Mouse (Mus musculus): ENCODE data around the gene Atat1. TPM values are rescaled to one million over a fixed set of nuclear protein-coding genes. Genes with fewer than 3 reads are reported as not detected.

Gene Atat1
- polyA plus RNA-seq, 1 experiment from 2014 or later = 128 TPM

DNA sequence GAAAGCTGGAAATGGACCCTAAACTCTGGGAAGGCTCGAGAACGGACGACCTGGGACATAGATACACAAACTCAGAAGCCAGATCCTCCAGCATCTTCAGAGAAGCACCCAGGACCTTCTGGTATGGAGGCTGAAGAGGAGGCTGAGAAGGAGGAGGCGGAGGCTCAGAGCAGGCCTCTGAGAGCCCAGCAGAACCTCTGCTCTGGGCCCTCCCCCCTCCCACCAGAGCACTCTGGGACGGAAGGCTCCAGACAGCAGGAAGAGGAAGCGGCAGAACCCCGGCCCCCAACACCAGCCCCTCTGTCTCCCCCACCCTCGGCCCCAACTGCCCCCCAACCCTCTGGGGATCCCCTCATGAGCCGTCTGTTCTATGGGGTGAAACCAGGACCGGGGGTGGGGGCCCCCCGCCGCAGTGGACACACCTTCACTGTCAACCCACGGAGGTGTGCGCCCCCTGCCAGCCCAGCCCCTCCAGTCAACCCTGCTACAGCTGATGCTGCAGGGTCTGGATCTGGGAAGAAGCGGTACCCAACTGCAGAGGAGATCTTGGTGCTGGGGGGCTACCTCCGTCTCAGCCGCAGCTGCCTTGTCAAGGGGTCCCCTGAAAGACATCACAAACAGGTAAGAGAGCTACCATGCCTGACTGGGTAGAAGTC lies 41.6 kb downstream of the Atat1 start:
- Histone ChIP-seq H3K27me3 (ENCODE audit: control insufficient read depth, insufficient read depth, low read length) (no peaks in the 10 kb centered on the region), H3K9me3 (ENCODE audit: control insufficient read depth, low read length) (peaks cover 3% of the 10 kb centered on the region; the same call in 1 of the 2 replicates), H3K9ac (ENCODE audit: low read length) (peak overlapping the region; percentile 63), H3K4me1 (ENCODE audit: control insufficient read depth, insufficient read depth, low read length) (peaks cover 38% of the 10 kb centered on the region), H3K36me3 (ENCODE audit: control insufficient read depth, insufficient read depth, low read length) (peaks cover 6% of the 10 kb centered on the region; the same call in 1 of the 2 replicates), H3K4me2 (ENCODE audit: low read depth, severe bottlenecking) (peak overlapping the region; percentile 88), H3K4me3 (ENCODE audit: low read depth, low read length) (peak overlapping the region; percentile 60), H3K27ac (replicated peaks; ENCODE audit: low read depth, low read length) (peak overlapping the region; percentile 52)
- ATAC-seq (ENCODE audit: insufficient number of reproducible peaks, low FRiP score, low TSS enrichment, low read depth) (no peak), DNase-seq (ENCODE audit: low spot score) (no peak)
- 38% methylated on average over 17 of the region's 17 CpGs for WGBS

DNA sequence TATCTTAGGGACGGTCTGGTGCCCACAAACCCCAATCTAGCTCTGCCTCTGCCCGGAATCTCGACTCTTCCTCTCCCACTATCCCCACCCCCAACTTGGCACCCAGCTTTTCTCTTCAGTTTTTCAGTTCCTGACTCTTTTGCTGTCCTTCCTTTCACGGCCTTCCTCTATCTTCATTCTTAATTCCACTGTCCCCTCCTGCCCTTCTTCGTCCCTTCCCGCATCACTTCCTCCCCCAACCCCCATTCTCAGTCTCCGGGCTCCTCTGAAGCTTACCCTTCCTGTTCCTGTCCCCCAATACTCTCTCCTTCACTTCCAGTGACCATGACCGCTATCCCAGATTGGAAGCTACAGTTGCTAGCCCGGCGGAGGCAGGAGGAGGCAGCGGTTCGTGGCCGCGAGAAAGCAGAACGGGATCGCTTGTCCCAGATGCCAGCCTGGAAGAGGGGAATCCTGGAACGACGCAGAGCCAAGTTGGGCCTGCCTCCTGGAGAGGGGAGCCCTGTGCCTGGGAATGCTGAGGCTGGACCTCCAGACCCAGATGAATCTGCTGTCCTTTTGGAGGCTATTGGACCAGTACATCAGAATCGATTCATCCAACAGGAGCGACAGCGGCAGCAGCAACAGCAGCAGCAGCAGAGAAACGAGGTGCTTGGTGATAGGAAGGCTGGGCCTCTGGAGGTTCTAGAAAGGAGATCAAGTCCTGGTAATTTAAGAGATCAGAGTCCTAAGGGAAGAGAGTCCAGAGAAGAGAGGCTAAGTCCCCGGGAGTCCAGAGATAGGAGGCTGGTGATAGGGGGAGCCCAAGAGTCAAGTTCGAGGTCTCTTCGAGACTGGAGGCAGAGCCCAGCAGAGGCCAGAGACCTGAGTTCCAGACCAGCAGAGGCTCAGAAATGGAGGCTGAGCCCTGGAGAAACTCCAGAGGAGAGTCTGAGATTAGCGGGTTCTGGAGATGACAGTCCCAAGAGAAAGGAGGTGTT lies 42.7 kb downstream of the Atat1 start:
- Histone ChIP-seq H3K4me3 (ENCODE audit: low read depth, low read length) (peak overlapping the region; percentile 60), H3K36me3 (ENCODE audit: control insufficient read depth, insufficient read depth, low read length) (peaks cover 6% of the 10 kb centered on the region; the same call in 1 of the 2 replicates), H3K9me3 (ENCODE audit: control insufficient read depth, low read length) (peaks cover 3% of the 10 kb centered on the region; the same call in 1 of the 2 replicates), H3K27me3 (ENCODE audit: control insufficient read depth, insufficient read depth, low read length) (no peaks in the 10 kb centered on the region), H3K4me1 (ENCODE audit: control insufficient read depth, insufficient read depth, low read length) (peaks cover 38% of the 10 kb centered on the region), H3K27ac (replicated peaks; ENCODE audit: low read depth, low read length) (peak overlapping the region; percentile 90), H3K4me2 (ENCODE audit: low read depth, severe bottlenecking) (peak overlapping the region; percentile 88), H3K9ac (ENCODE audit: low read length) (peak overlapping the region; percentile 87)
- 11% methylated on average over 26 of the region's 26 CpGs for WGBS
- peak; percentile 49 for DNase-seq (ENCODE audit: low spot score)
- no peak for ATAC-seq (ENCODE audit: insufficient number of reproducible peaks, low FRiP score, low TSS enrichment, low read depth)

DNA sequence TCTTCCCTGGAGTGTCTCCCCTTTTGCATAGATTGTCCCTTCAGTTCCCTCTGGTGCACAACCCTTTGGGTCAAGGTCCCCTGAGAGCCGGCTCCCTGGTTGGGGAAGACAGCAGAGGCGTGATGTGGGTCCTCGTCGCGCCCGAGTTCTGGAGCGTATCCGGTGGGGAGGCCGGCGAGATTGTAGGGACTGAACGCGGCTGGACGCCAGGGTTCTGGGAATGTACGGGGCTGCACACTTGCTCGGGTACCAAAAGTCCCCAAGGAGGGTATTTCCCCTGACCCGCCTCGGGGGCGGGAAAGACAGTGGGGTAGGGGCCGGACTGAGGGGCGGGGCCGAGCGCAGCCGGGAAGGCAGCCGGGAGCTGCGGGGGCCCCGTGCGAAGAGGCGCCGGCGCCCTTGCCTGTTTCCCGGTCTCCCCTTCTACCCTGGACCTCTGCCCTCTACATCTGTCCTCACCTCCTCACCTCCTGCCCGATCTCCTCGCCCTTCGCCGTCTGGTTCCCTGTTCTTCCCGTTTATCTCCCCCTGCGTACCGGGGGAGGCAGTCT lies 43.5 kb downstream of the Atat1 start:
- Histone ChIP-seq H3K4me3 (ENCODE audit: low read depth, low read length) (peak overlapping the region; percentile 60), H3K9me3 (ENCODE audit: control insufficient read depth, low read length) (peaks cover 3% of the 10 kb centered on the region; the same call in 1 of the 2 replicates), H3K4me2 (ENCODE audit: low read depth, severe bottlenecking) (peak overlapping the region; percentile 88), H3K27ac (replicated peaks; ENCODE audit: low read depth, low read length) (peak overlapping the region; percentile 90), H3K36me3 (ENCODE audit: control insufficient read depth, insufficient read depth, low read length) (peaks cover 6% of the 10 kb centered on the region; the same call in 1 of the 2 replicates), H3K4me1 (ENCODE audit: control insufficient read depth, insufficient read depth, low read length) (peaks cover 38% of the 10 kb centered on the region), H3K27me3 (ENCODE audit: control insufficient read depth, insufficient read depth, low read length) (no peaks in the 10 kb centered on the region), H3K9ac (ENCODE audit: low read length) (peak overlapping the region; percentile 87)
- ATAC-seq (ENCODE audit: insufficient number of reproducible peaks, low FRiP score, low TSS enrichment, low read depth) (peak; percentile 38), DNase-seq (ENCODE audit: low spot score) (peak; percentile 74)
- under 1% methylated on average over 36 of the region's 38 CpGs for WGBS

DNA sequence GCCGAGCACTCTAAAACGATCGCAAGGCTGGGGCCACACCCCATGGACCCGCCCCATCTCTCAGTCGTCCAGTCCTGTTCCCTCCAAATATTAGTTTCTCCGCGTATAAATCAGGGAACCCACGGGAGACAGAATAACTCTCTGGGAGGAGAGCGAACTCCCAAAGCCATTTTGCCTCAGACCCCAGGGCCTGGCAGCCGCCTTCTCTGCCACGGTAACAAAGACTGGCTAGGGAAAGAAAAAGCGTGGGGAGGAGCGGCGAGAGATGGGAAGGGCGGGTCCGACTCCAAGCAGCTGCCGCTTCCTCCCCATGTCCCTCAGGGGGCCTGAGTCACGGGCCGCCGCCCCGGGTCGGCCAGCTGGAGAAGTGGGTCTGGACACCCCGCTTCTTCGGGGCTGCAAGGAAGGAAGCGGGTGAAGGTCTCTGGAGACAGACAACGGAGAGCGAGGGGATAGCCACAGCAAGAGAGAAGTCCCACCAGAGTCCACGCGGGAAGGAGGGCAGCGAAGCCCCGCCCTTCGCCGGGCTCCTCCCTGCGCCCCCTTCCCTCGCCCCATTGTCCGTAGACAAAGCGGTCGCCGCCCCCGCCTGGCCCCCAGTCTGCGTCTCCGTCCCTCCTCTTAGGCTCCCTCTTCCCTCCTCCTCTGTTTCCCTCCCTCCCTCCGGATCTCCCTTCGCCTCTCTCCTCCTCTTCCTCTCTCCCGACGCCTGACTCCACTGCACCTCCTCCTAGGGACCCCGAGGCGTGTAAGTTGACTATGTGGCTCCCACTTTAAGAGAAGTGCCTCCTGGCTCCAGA lies 44.2 kb downstream of the Atat1 start, which contains the start of gene Ppp1r18:
Gene Ppp1r18 (plus strand): TSS at position 113 of the 800 bp plus-strand sequence.
- Histone ChIP-seq H3K4me2 (ENCODE audit: low read depth, severe bottlenecking) (peak within 1 kb of the TSS; percentile 88), H3K36me3 (ENCODE audit: control insufficient read depth, insufficient read depth, low read length) (peaks cover 3% of the 10 kb centered on the region; the same call in 1 of the 2 replicates), H3K27ac (replicated peaks; ENCODE audit: low read depth, low read length) (peak within 1 kb of the TSS; percentile 90), H3K9me3 (ENCODE audit: control insufficient read depth, low read length) (no peaks in the 10 kb centered on the region), H3K27me3 (ENCODE audit: control insufficient read depth, insufficient read depth, low read length) (no peaks in the 10 kb centered on the region), H3K9ac (ENCODE audit: low read length) (peak within 1 kb of the TSS; percentile 87), H3K4me1 (ENCODE audit: control insufficient read depth, insufficient read depth, low read length) (peaks cover 38% of the 10 kb centered on the region), H3K4me3 (ENCODE audit: low read depth, low read length) (peak within 1 kb of the TSS; percentile 60)
- ATAC-seq (ENCODE audit: insufficient number of reproducible peaks, low FRiP score, low TSS enrichment, low read depth) (peak; percentile 51), DNase-seq (ENCODE audit: low spot score) (peak; percentile 87)
- under 1% methylated on average over 40 of the region's 48 CpGs for WGBS

DNA sequence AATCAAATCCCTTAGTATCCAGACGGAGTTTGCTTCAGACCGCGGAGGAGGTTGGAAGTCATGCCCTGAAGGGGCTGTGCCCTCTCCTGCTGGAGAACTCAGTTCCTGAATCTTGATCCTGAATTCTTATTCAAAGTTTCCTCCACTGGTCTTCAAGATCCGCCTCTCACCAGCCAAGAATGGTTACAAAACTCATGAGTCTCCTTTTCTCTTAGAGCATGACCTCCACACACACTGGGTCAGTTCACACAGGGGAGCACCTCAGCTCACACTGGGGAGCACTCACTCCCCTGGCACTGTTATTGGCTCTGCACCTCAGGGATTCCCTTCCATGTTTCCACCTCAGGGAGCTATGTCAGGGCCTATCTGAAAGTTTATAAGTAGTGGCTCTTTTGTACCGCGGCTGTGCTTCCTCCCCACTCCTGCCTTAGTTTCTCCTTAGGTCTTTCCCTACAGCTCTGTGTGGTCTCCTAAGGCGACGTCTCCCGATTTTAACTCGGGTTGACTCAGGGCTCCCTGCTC lies 45.0 kb downstream of the Atat1 start:
- Histone ChIP-seq H3K9ac (ENCODE audit: low read length) (peak overlapping the region; percentile 87), H3K27ac (replicated peaks; ENCODE audit: low read depth, low read length) (no peak overlapping the region), H3K4me1 (ENCODE audit: control insufficient read depth, insufficient read depth, low read length) (peaks cover 31% of the 10 kb centered on the region), H3K4me2 (ENCODE audit: low read depth, severe bottlenecking) (peak overlapping the region; percentile 88), H3K36me3 (ENCODE audit: control insufficient read depth, insufficient read depth, low read length) (peaks cover 3% of the 10 kb centered on the region; the same call in 1 of the 2 replicates), H3K4me3 (ENCODE audit: low read depth, low read length) (peak overlapping the region; percentile 60), H3K9me3 (ENCODE audit: control insufficient read depth, low read length) (no peaks in the 10 kb centered on the region), H3K27me3 (ENCODE audit: control insufficient read depth, insufficient read depth, low read length) (no peaks in the 10 kb centered on the region)
- DNase-seq (ENCODE audit: low spot score) (no peak), ATAC-seq (ENCODE audit: insufficient number of reproducible peaks, low FRiP score, low TSS enrichment, low read depth) (no peak)
- WGBS = 29% methylated on average over 10 of the region's 10 CpGs

DNA sequence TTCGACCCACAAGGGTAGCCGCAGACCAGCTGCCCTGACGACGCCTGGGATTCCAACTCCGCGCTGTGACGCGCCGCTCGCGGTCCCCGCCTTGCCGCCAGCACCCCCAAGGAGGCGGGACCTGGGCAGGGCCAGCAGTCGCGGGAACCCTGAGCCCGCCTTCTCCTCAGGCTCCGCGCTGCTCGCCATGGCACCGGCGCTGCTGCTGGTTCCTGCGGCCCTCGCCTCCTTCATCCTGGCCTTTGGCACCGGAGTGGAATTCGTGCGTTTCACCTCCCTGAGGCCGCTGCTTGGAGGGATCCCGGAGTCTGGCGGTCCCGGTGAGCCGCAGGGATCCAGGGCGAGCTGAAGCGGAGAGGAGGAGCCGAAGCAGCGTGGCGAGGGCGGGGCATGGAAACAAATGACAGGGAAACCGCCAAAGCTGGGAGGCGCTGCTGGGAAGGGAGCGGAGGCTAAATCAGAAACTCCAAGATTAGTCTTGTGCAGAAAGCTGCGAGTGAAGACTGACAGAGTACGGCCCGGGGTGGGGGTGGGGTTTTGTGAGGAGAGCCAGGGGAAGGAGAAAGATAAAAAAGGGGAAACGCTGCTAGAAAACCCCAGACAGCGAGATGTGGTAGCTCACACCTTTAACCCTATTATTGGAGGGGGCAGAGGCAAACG lies 48.5 kb downstream of the Atat1 start, which contains the start of gene Nrm:
Gene Nrm (plus strand): TSS at position 121 of the 660 bp plus-strand sequence.
- Histone ChIP-seq H3K27ac (replicated peaks; ENCODE audit: low read depth, low read length) (peak within 1 kb of the TSS; percentile 38), H3K27me3 (ENCODE audit: control insufficient read depth, insufficient read depth, low read length) (no peaks in the 10 kb centered on the region), H3K9me3 (ENCODE audit: control insufficient read depth, low read length) (no peaks in the 10 kb centered on the region), H3K9ac (ENCODE audit: low read length) (peak within 1 kb of the TSS; percentile 65), H3K4me2 (ENCODE audit: low read depth, severe bottlenecking) (peak within 1 kb of the TSS; percentile 49), H3K4me3 (ENCODE audit: low read depth, low read length) (peak within 1 kb of the TSS; percentile 52), H3K4me1 (ENCODE audit: control insufficient read depth, insufficient read depth, low read length) (peaks cover 5% of the 10 kb centered on the region; the same call in 1 of the 2 replicates), H3K36me3 (ENCODE audit: control insufficient read depth, insufficient read depth, low read length) (peaks cover 3% of the 10 kb centered on the region)
- under 1% methylated on average over 47 of the region's 47 CpGs for WGBS
- ATAC-seq (ENCODE audit: insufficient number of reproducible peaks, low FRiP score, low TSS enrichment, low read depth) (peak; percentile 87), DNase-seq (ENCODE audit: low spot score) (peak; percentile 89)

DNA sequence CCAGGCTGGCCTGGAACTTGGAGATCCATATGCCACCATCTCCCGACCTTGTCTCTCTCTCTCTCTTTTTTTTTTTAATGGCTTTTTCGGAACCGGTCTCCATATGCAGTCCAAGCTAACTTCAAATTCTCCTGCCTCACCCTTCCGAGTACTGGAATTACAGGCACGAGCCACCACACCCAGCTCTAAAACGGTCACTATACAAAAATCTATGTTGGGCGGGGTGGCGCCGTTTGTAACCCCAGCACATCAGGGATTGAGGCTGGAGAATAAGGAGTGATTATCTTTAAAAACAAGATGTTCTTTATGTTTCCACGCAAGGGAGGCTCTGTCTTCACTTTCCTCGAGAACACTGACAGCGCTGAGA lies 49.1 kb downstream of the Atat1 start:
- no peaks in the 10 kb centered on the region for H3K9me3 ChIP-seq (ENCODE audit: control insufficient read depth, low read length)
- H3K27me3 ChIP-seq (ENCODE audit: control insufficient read depth, insufficient read depth, low read length) = no peaks in the 10 kb centered on the region
- peak overlapping the region; percentile 49 for H3K4me2 ChIP-seq (ENCODE audit: low read depth, severe bottlenecking)
- H3K27ac ChIP-seq (replicated peaks; ENCODE audit: low read depth, low read length) = no peak overlapping the region
- peaks cover 5% of the 10 kb centered on the region; the same call in 1 of the 2 replicates for H3K4me1 ChIP-seq (ENCODE audit: control insufficient read depth, insufficient read depth, low read length)
- WGBS = 5% methylated on average over 12 of the region's 12 CpGs
- no peak overlapping the region; the same call in 1 of the 2 replicates for H3K9ac ChIP-seq (ENCODE audit: low read length)
- peaks cover 3% of the 10 kb centered on the region for H3K36me3 ChIP-seq (ENCODE audit: control insufficient read depth, insufficient read depth, low read length)
- peak overlapping the region; percentile 52 for H3K4me3 ChIP-seq (ENCODE audit: low read depth, low read length)
- DNase-seq (ENCODE audit: low spot score) = no peak
- no peak; the same call in 1 of the 2 replicates for ATAC-seq (ENCODE audit: insufficient number of reproducible peaks, low FRiP score, low TSS enrichment, low read depth)

Data from limb, embryonic 11.5 days (tissue).